Mouse (Mus musculus) layer of hippocampus, adult 9-10 months (tissue): ENCODE measurements around the gene Eipr1.

ENCODE experiments used
- DNase-seq: peaks from one replicate; pipeline ENCODE4 v3.0.0; 2022; ENCODE audit warnings: low spot score

Eipr1 gene

GRCm38 (mm10) chr12:28823518-28823917 is 71.9 kb downstream of the Eipr1 start:
- no peak for DNase-seq

DNA sequence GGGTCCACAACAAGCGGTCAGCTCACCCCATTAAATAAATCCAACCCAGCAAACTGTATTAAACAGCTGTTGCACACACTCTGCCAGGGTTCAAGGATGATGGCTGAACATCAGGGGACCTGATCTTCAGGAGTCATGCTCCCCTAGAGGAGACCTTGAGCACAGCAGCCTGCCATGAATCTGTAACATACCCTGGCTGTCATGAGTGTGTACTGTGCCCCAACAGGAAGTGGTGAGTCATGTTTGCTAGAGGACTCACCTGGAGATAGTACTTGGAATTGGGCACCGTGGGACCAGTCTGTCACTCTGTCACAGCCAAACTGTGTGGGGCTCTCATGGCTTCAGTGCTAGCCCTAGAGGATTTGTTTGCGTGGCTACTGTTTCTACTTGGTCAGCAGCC is 77.9 kb downstream of the Eipr1 start:
- no peak for DNase-seq

- no peak for DNase-seq
Measured at GRCm38 (mm10) chr12:28830471-28830870, 78.9 kb downstream of the Eipr1 start.

DNA sequence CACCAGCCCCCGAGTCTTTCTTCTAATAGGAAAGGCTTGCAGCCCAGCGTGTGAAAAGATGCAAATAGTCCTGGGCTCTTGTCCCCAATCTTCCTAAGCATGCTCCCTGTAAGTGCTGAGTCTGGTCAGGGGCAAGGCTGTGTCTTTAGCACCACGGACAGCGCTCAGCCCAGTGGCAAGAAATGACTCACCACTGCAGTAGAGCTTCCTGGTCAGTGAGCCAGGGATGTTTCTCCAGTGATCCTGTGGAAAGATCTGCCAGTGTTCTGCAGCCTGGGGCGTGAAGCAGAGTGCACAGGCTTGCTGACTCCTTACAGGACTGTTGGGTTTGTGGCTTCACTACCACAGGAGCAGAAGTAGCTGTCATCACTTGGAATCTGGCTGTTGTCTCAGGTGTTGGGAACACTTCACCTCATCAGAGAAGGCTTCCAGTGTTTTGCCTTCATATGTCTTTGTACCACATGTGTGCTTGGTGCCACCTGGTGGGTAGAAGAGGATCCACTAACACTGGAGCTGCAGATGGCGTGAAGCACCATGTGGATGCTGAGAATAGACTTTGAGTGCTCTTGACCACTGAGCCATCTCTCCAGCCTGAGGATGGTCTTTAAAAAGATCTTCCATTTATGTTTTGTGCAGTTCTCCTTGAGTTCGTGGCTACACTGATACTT is 79.6 kb downstream of the Eipr1 start:
- peak; percentile 59 for DNase-seq

GRCm38 (mm10) chr12:28834266-28834665 is 82.7 kb downstream of the Eipr1 start:
- DNase-seq, result no peak

DNA sequence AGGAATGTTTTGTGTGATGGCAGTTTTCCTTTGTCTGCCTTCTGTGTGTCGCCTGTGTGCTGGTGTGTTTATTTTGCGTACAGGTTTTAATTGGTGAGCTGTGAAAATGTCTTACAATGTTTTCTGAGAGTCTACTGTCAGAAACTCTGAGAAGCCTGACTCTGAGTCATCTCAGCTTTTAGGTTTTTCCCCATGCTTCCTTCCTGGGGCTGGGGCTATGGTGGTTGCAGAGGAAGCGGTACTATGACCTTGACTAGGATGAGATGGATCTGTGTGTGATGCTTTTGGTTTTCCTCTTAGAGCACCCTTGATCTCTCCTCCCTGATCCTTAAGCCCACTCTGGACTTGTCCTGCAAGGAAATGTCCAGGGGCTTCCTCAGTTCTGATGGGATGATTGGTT is 84.1 kb downstream of the Eipr1 start:
- no peak for DNase-seq

DNA sequence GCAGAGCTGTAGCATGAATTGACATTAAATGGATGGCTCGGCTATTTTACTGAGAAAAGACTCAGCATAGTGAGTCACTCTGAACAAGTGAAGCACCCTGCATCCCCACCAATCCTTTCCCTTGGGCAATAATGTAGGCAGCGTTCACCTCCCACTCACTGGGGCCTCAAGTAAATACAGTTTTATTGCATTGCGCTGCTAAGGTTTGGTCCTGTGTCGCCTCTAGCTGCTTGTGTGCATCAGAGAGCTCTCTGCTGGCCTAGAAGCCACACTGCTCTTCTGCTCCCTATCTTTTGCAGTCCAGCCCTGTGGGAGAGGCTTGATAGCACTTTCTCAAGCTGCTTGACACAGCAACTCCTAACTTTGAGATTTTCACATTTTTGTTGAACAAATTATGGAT is 86.7 kb downstream of the Eipr1 start:
- DNase-seq, result no peak

DNA sequence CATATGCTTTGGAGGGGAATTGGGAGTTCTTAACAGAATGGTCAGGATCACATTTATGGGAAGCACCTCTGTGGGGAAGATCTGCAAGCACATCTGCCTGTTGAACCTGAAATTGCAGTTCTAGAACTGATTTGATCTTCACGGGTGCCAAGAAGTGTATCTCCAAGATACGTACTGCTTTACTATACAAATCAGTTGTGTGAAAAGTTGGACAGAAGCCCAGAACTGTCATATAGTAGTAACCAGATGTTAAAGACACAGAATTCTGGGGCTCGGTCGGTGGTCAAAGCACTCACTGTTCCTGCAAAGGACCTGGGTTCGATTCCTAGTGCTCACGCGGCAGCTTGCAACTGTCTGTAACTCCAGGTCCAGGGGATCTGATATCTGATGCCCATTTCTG is 87.4 kb downstream of the Eipr1 start:
- no peak for DNase-seq

- DNase-seq, result no peak
Measured at GRCm38 (mm10) chr12:28841179-28841698, 89.6 kb downstream of the Eipr1 start.

GRCm38 (mm10) chr12:28845811-28846210 is 94.2 kb downstream of the Eipr1 start:
- DNase-seq, result no peak

DNA sequence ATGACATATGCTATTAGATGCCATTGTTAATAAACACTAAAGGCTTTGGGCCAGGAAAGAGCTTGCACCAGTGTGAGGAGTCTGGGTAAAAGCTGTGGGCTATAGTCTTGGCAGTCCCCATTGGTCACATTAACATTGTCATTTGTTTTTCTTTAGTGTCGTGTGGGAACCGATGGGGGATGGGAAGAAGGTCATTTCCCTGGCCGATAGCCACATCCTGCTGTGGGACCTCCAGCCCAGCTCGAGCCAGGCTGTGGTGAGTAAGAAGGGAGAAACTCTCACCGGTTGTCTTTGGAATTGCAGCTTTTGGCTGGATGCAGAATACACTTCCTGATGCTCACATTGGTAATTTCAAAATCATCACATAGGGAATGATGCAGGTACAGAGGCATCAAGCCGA is 95.8 kb downstream of the Eipr1 start:
- DNase-seq, result no peak

- no peak for DNase-seq
Measured at GRCm38 (mm10) chr12:28848726-28849612, 97.4 kb downstream of the Eipr1 start.

GRCm38 (mm10) chr12:28859495-28860263 is 108.1 kb downstream of the Eipr1 start:
- DNase-seq, result no peak

GRCm38 (mm10) chr12:28860264-28860560 is 108.6 kb downstream of the Eipr1 start:
- no peak for DNase-seq

- DNase-seq, result no peak
Measured at GRCm38 (mm10) chr12:28863260-28863659, 111.7 kb downstream of the Eipr1 start.

DNA sequence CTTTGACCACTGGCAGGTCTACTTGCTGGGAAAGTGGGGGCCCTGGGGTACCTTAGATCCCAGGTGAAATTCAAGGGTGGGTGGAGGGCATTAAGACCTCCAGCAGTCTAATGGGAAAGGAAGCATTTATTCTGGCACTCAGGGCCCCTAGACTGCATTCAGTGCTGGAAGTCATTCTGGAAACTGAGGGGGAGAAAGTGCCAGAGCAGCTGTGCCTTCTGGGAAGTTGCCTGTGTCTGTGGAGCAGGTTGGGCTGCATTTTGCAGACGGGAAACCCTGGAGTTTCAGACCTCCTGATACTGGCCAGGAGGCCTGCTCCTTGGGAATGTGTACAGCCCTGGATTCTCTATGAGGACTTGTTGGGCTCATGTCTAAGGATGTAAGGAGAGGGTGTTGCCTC is 114.5 kb downstream of the Eipr1 start:
- DNase-seq, result no peak

DNA sequence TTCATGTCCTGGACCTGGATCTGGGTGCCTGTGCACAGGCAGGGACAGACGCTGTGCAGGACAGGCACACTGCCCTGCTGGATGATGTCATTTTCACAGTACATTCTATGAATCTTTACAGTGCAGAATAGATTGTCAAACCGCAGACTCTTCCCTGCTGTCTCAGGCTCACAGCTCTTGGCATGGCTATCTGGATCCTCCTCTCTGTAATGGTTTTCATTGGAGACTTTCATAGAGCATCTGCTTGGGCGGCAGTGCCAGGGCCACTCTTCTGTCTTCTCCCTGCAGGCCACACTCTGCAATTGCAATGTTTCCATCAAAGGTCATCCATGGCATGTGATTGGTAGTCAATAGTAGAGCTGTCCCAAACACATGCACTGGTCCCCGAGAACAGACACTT is 117.2 kb downstream of the Eipr1 start:
- DNase-seq, result no peak

DNA sequence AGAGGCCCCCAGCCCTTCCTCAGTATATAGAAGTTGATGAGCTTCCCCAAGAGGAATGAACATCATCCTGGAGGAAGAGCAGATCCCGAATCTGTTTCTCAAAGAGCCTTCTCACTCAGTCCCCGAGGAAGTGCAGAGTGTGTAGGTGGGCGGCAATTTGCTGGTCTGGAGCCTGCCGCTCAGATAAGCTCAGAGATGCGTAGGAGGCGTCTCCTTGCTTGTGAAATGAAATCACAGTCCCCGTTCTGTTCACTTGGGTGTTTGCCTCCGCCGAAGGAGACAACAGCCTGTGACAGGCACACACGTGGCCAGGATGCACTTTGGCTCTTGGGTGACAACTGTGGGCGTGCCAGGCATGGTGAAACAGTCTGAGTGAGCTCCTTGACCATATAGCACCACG is 120.7 kb downstream of the Eipr1 start:
- no peak for DNase-seq

DNA sequence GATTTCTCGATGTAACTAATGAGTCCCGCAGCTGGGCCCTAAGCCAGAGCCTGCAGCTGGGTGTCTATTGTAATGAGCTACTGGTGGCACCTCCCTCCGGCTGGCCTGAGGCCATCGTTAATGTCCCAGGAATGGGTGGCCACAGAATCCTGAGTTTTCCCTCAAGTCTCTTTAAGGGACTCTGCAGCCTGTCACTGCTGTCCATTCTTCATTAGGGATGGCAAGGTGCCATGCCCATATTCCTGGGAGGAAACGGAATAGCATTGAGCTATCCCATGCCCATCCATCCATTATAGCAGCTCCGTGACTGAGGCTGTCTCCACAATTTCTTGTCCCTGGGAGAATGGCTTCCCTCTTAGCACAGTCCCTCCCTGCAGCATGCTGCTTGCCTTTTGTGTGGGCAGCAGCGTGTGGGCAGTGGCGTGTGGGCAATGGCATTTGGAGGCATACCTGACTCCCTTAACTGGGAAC is 123.2 kb downstream of the Eipr1 start:
- no peak for DNase-seq

GRCm38 (mm10) chr12:28875471-28875870 is 123.9 kb downstream of the Eipr1 start:
- no peak for DNase-seq

- DNase-seq, result no peak
Measured at GRCm38 (mm10) chr12:28880471-28880870, 128.9 kb downstream of the Eipr1 start.

GRCm38 (mm10) chr12:28887712-28888111 is 136.1 kb downstream of the Eipr1 start:
- no peak for DNase-seq
